Mouse (Mus musculus): ENCODE results near the gene Rhox12.

DNA sequence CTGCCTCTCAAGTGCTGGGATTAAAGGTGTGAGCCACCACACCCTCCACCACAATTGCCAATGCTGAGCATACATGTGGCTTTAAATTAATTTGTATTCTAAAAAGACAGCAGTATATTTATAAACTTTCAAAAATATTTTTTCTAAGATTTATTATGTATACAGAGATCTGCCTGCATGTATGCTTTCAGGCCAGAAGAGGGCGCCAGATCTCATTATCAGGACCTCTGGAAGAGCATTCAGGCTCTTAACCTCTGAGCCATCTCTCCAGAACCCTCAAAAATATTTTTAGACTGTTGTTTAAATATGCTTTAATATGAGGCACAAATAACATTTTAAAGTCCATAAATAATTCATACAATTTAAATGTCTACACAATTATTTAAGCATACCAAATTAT, 49.2 kb downstream of the Rhox12 start:
- TF ChIP-seq CTCF (IDR thresholded peaks at IDR 0.05; ENCODE audit: control insufficient read depth, insufficient read depth, low read length) (no peak), POLR2A (IDR thresholded peaks at IDR 0.05; ENCODE audit: borderline replicate concordance, control insufficient read depth, low read depth, low read length) (no peak)

Data from bone marrow, adult 2 months (tissue).